Mouse (Mus musculus) brain, embryonic 14.5 days (tissue): ENCODE measurements around the gene Spata19. TPM values are rescaled to one million over a fixed set of nuclear protein-coding genes. Genes with fewer than 3 reads are reported as not detected.

Source experiments
- DNase-seq: peaks from one replicate; pipeline ENCODE4 v3.0.0-alpha.2; 2011; ENCODE audit warnings: low read depth
- CTCF ChIP-seq: fragments of 200-500 bp; IDR thresholded peaks from 2 replicates; pipeline ENCODE4 v1.5.1; 2012; ENCODE audit warnings: inconsistent platforms, mild to moderate bottlenecking, moderate library complexity, borderline replicate concordance; ENCODE audit not compliant: insufficient read depth, insufficient read length; ENCODE audit errors: extremely low read depth
- POLR2A ChIP-seq: fragments of 200-500 bp; IDR thresholded peaks from 2 replicates; pipeline ENCODE4 v1.6.1; 2012; ENCODE audit warnings: mild to moderate bottlenecking, inconsistent platforms, borderline replicate concordance; ENCODE audit not compliant: poor library complexity, insufficient read depth, insufficient read length, severe bottlenecking; ENCODE audit errors: extremely low read depth
- polyA plus RNA-seq: library from polyadenylated mRNA; depleted of rRNA; stranded (reverse); fragments of >200 nt; gene quantifications from 2 replicates; pipeline ENCODE4 v1.2.3, GENCODE M21; 2012; rRNA removed

Spata19 gene
- polyA plus RNA-seq, 1 experiment: 0.14 TPM

GRCm38 (mm10) chr9:27433301-27433700, 36.7 kb downstream of the Spata19 start:
- DNase-seq: no peak
- TF ChIP-seq CTCF: no peak
- no peak for TF ChIP-seq POLR2A

- no peak for DNase-seq
- no peak for TF ChIP-seq CTCF
- TF ChIP-seq POLR2A: no peak
These were observed 39.3 kb downstream of the Spata19 start for GRCm38 (mm10) chr9:27435936-27436335.

- TF ChIP-seq CTCF: no peak
- TF ChIP-seq POLR2A: no peak
- DNase-seq: peak; percentile 79
These were observed 40.9 kb downstream of the Spata19 start for GRCm38 (mm10) chr9:27437391-27438061.

- DNase-seq: peak; percentile 65
- no peak for TF ChIP-seq POLR2A
- no peak for TF ChIP-seq CTCF
These were observed 53.3 kb downstream of the Spata19 start for GRCm38 (mm10) chr9:27449780-27450422.

Other genes with a start within 250 kb of the Spata19 start
- 53.5 and 63.4 TPM in 2 replicates for gene Jam3, start 241.4 kb upstream of the Spata19 start, polyA plus RNA-seq
- 5.9 and 11.6 TPM in 2 replicates for gene Igsf9b, start 97.6 kb upstream of the Spata19 start, polyA plus RNA-seq